Mouse (Mus musculus) liver, embryonic 15.5 days (tissue): ENCODE data around the gene Tprn. TPM values are rescaled to one million over a fixed set of nuclear protein-coding genes. Genes with fewer than 3 reads are reported as not detected.
A peak's percentile ranks its signal among the peaks of the same experiment; 100 is the strongest.

Experiments used
- ATAC-seq: fragments of 200-750 bp; cut with Nextera tagmentation; 2 replicates; pipeline ENCODE4 v1.8.0; 2017; ENCODE audit warnings: moderate number of reproducible peaks, mild to moderate bottlenecking, moderate library complexity; ENCODE audit not compliant: insufficient read depth
- H3K27ac ChIP-seq: fragments of 300-500 bp; sonication (generic); replicated peaks from 2 replicates; pipeline ENCODE4 v1.5.1; 2015; ENCODE audit warnings: mild to moderate bottlenecking, inconsistent platforms
- H3K27me3 ChIP-seq: fragments of 300-500 bp; sonication (generic); 2 replicates; pipeline ENCODE4 v1.6.1; 2015; ENCODE audit warnings: mild to moderate bottlenecking, inconsistent platforms
- H3K36me3 ChIP-seq: fragments of 300-500 bp; sonication (generic); replicated peaks from 2 replicates; pipeline ENCODE4 v1.6.1; 2015; ENCODE audit warnings: moderate library complexity, mild to moderate bottlenecking, inconsistent platforms
- H3K4me1 ChIP-seq: fragments of 300-500 bp; sonication (generic); replicated peaks from 2 replicates; pipeline ENCODE4 v1.6.1; 2015; ENCODE audit warnings: inconsistent platforms
- H3K4me2 ChIP-seq: fragments of 300-500 bp; sonication (generic); 2 replicates; pipeline ENCODE4 v1.6.1; 2015; ENCODE audit warnings: moderate library complexity, mild to moderate bottlenecking, inconsistent platforms
- H3K4me3 ChIP-seq: fragments of 300-500 bp; sonication (generic); replicated peaks from 2 replicates; pipeline ENCODE4 v1.5.1; 2015; ENCODE audit warnings: mild to moderate bottlenecking, inconsistent platforms
- H3K9ac ChIP-seq: fragments of 300-500 bp; sonication (generic); 2 replicates; pipeline ENCODE4 v1.6.1; 2015; ENCODE audit warnings: moderate library complexity, mild to moderate bottlenecking, inconsistent platforms
- H3K9me3 ChIP-seq: fragments of 300-500 bp; sonication (generic); replicated peaks from 2 replicates; pipeline ENCODE4 v1.6.1; 2016; ENCODE audit warnings: inconsistent platforms
- WGBS: fragments of 180-500 bp; shearing (Covaris S2); methylation state at CpG from one replicate; pipeline ENCODE4 v1.1.7; 2015; ENCODE audit warnings: mixed read lengths; ENCODE audit not compliant: insufficient replicate concordance; 5-methylcytosine and 5-hydroxymethylcytosine counted together
- polyA plus RNA-seq: library from polyadenylated mRNA; unstranded; fragments of >200 nt; fragmentation: Nextera tagmentation; extraction: Ambion mirVana; gene quantifications from 2 replicates; pipeline ENCODE4 v1.2.1, GENCODE M21; 2015

The Tprn gene
- polyA plus RNA-seq, 1 experiment from 2014 or later = 3.9 TPM

DNA sequence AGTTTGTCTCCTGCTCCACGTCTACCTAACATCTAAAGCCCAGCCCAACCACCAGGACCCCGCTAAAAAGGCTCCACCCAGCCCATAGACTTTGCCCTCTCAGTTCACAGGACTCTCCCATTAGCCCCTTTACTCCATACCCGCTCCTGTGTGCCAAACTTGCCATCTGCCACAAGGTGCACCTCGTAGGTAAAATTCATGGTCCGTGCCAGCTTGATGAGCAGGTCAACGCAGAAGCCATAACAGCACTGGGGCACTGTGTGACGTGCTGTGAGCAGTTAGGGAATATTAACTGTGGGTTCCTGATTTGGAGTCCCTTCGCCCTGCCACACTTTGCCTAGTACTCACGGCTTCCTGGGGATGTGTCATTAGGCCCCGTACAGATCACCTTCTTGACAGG is 35.6 kb downstream of the Tprn start:
- Histone ChIP-seq H3K27me3 (peaks cover 67% of the 10 kb centered on the region), H3K36me3 (no peaks in the 10 kb centered on the region), H3K4me3 (no peak overlapping the region), H3K4me1 (no peaks in the 10 kb centered on the region), H3K9me3 (no peaks in the 10 kb centered on the region), H3K9ac (no peak overlapping the region), H3K27ac (no peak overlapping the region), H3K4me2 (no peak overlapping the region)
- ATAC-seq = no peak
- WGBS = 60% methylated on average over 10 of the region's 10 CpGs

DNA sequence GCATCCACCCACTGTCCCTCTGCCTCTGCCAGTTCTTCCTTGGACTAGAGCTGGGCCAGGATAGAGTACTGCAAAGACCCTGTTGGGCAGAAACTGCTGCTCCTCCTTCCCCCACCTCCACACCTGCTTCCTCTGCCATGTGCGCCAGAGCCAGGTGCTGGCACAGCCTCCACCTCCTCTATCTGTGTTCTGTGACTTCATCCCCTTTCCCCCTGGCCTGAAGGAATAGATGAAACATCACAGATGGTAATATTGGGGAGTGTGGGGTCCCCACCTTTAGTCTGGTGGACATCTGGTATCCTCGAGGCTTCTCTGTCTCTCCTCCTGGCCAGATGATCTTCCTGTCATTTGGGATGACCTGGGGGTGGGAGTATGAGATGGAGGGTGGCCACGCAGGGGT is 41.0 kb downstream of the Tprn start:
- ATAC-seq = no peak
- H3K9me3 ChIP-seq = no peaks in the 10 kb centered on the region
- no peaks in the 10 kb centered on the region for H3K36me3 ChIP-seq
- no peak overlapping the region for H3K27ac ChIP-seq
- H3K27me3 ChIP-seq = peaks cover 68% of the 10 kb centered on the region
- no peak overlapping the region for H3K9ac ChIP-seq
- H3K4me2 ChIP-seq = no peak overlapping the region
- H3K4me1 ChIP-seq = peaks cover 12% of the 10 kb centered on the region
- WGBS = 47% methylated on average over 3 of the region's 3 CpGs
- H3K4me3 ChIP-seq = no peak overlapping the region

GRCm38 (mm10) chr2:25303931-25304656 is 41.7 kb downstream of the Tprn start:
- peaks cover 73% of the 10 kb centered on the region for H3K27me3 ChIP-seq
- no peak for ATAC-seq
- no peaks in the 10 kb centered on the region for H3K36me3 ChIP-seq
- WGBS = 56% methylated on average over 7 of the region's 7 CpGs
- no peak overlapping the region for H3K27ac ChIP-seq
- H3K4me2 ChIP-seq = peak overlapping the region; percentile 67; the same call in 1 of the 2 replicates
- peaks cover 12% of the 10 kb centered on the region for H3K4me1 ChIP-seq
- no peaks in the 10 kb centered on the region for H3K9me3 ChIP-seq
- no peak overlapping the region for H3K9ac ChIP-seq
- no peak overlapping the region for H3K4me3 ChIP-seq

GRCm38 (mm10) chr2:25304657-25305541 is 42.5 kb downstream of the Tprn start:
- peak overlapping the region; percentile 67 for H3K4me2 ChIP-seq
- H3K4me3 ChIP-seq = peak overlapping the region; percentile 37
- H3K9ac ChIP-seq = no peak overlapping the region
- WGBS = 1% methylated on average over 42 of the region's 45 CpGs
- peaks cover 79% of the 10 kb centered on the region for H3K27me3 ChIP-seq
- ATAC-seq = no peak
- no peaks in the 10 kb centered on the region for H3K9me3 ChIP-seq
- no peaks in the 10 kb centered on the region for H3K36me3 ChIP-seq
- peaks cover 12% of the 10 kb centered on the region for H3K4me1 ChIP-seq
- H3K27ac ChIP-seq = no peak overlapping the region

DNA sequence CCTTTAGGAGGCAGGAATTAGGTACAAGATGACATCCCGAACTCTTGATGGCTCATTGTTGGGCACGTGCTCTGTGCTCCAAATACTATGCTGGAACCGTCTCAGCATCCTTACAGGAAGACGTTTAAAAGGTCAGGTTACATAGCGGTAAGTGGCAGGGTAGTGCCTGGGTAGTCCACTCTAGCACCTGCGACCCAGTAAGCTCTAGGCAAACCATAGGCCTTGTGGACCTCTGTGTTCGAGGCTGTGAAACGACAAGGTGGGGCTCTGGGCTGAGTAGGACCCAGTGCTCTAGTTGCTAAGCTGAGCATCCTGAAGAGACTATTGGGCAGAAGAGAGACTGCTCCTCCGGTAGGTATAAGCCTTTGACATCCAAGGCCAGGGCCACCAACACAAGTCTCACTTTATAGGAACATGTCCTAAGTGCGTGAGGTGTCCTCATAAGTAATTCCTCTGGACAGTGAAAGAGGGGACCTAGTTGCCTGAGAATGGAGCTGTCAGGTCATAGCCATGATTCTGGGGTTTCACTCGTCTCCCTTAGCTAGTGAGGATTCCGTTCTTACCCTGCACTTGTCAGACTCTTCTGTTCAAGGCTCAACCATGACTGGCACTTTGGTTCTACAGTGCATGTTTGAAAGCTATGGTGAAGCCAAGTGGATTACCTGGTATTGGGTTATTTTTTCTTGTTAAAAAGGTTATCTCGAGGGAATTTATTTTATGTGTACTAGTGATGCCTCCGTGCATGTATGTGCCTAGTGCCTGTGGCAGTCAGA is 43.4 kb downstream of the Tprn start:
- Histone ChIP-seq H3K27ac (no peak overlapping the region), H3K4me2 (no peak overlapping the region), H3K27me3 (peaks cover 88% of the 10 kb centered on the region), H3K4me3 (no peak overlapping the region), H3K9ac (no peak overlapping the region), H3K9me3 (no peaks in the 10 kb centered on the region), H3K4me1 (peaks cover 12% of the 10 kb centered on the region), H3K36me3 (no peaks in the 10 kb centered on the region)
- no peak for ATAC-seq
- WGBS = 38% methylated on average over 14 of the region's 14 CpGs

- no peak overlapping the region for H3K4me3 ChIP-seq
- no peaks in the 10 kb centered on the region for H3K9me3 ChIP-seq
- ATAC-seq = no peak
- 35% methylated on average over 10 of the region's 10 CpGs for WGBS
- H3K36me3 ChIP-seq = no peaks in the 10 kb centered on the region
- H3K4me1 ChIP-seq = peaks cover 3% of the 10 kb centered on the region
- no peak overlapping the region for H3K9ac ChIP-seq
- no peak overlapping the region for H3K4me2 ChIP-seq
- H3K27me3 ChIP-seq = peaks cover 98% of the 10 kb centered on the region
- H3K27ac ChIP-seq = no peak overlapping the region
These were observed 47.8 kb downstream of the Tprn start for GRCm38 (mm10) chr2:25310180-25310579.

- peaks cover 98% of the 10 kb centered on the region for H3K27me3 ChIP-seq
- no peak overlapping the region for H3K9ac ChIP-seq
These were observed 48.6 kb downstream of the Tprn start for GRCm38 (mm10) chr2:25310969-25311368.

DNA sequence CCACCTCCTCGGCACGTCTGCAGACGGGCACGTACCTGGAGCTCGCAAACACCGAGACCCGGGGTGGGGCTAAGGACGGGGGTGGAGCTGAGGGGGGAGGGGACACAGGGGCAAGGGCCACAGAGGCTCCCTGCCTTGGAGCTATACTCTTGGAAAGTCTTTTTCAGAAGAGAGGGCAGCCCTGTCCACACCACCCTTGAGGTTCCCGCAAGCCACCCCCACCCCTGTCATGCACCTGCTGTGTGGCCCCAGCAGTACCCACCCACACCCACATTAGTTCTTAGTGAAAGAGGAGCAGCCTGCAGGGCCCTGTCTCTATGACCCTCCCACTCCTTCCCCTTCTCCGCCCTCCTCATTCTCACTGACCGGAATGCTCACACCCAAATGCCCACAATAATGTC is 49.1 kb downstream of the Tprn start:
- H3K4me3 ChIP-seq = no peak overlapping the region

More at GRCm38 (mm10) chr2:25310969-25311368, 48.6 kb downstream of the Tprn start:
- no peak overlapping the region for H3K27ac ChIP-seq
- no peak overlapping the region; the same call in 1 of the 2 replicates for H3K4me2 ChIP-seq
- ATAC-seq = no peak
- H3K4me1 ChIP-seq = no peaks in the 10 kb centered on the region
- WGBS = 2% methylated on average over 22 of the region's 22 CpGs
- no peaks in the 10 kb centered on the region for H3K9me3 ChIP-seq
- H3K4me3 ChIP-seq = no peak overlapping the region
- H3K36me3 ChIP-seq = no peaks in the 10 kb centered on the region

GRCm38 (mm10) chr2:25318119-25318966 is 55.9 kb downstream of the Tprn start:
- Histone ChIP-seq H3K4me3 (peak overlapping the region; percentile 25; the same call in 1 of the 2 replicates), H3K9ac (no peak overlapping the region), H3K27ac (no peak overlapping the region), H3K27me3 (peaks cover 89% of the 10 kb centered on the region), H3K36me3 (no peaks in the 10 kb centered on the region), H3K4me1 (peaks cover 8% of the 10 kb centered on the region), H3K4me2 (peak overlapping the region; percentile 49), H3K9me3 (no peaks in the 10 kb centered on the region)
- 4% methylated on average over 31 of the region's 31 CpGs for WGBS
- no peak for ATAC-seq

More for the DNA sequence above, 49.1 kb downstream of the Tprn start:
- Histone ChIP-seq H3K36me3 (no peaks in the 10 kb centered on the region), H3K27ac (no peak overlapping the region), H3K4me2 (no peak overlapping the region; the same call in 1 of the 2 replicates), H3K9ac (no peak overlapping the region), H3K27me3 (peaks cover 98% of the 10 kb centered on the region), H3K4me1 (no peaks in the 10 kb centered on the region), H3K9me3 (no peaks in the 10 kb centered on the region)
- ATAC-seq = no peak
- 3% methylated on average over 11 of the region's 11 CpGs for WGBS
